Mouse (Mus musculus): Measurements from ENCODE around the gene Dusp3. TPM values are rescaled to one million over a fixed set of nuclear protein-coding genes. Genes with fewer than 3 reads are reported as not detected.

Dusp3 gene
- polyA plus RNA-seq, 1 experiment from 2014 or later, result 9.8 TPM

- no peak overlapping the region for H3K9ac ChIP-seq
- H3K4me3 ChIP-seq (replicated peaks), result no peak overlapping the region
- no peak overlapping the region for H3K27ac ChIP-seq
- no peaks in the 10 kb centered on the region for H3K9me3 ChIP-seq (replicated peaks)
- H3K4me1 ChIP-seq (replicated peaks), result no peaks in the 10 kb centered on the region
- H3K27me3 ChIP-seq, result no peaks in the 10 kb centered on the region
- WGBS (ENCODE audit: insufficient replicate concordance), result 49% methylated on average over 6 of the region's 6 CpGs
- ATAC-seq (ENCODE audit: low read depth), result no peak
- no peak for DNase-seq
- peaks cover 12% of the 10 kb centered on the region; the same call in 1 of the 2 replicates for H3K36me3 ChIP-seq
- no peak overlapping the region for H3K4me2 ChIP-seq
Measured at GRCm38 (mm10) chr11:101974181-101974580, 12.6 kb downstream of the Dusp3 start.

- WGBS (ENCODE audit: insufficient replicate concordance), result 78% methylated on average over 9 of the region's 9 CpGs
- no peak for DNase-seq
- peaks cover 8% of the 10 kb centered on the region; the same call in 1 of the 2 replicates for H3K36me3 ChIP-seq
Measured at GRCm38 (mm10) chr11:101973496-101973895, 13.3 kb downstream of the Dusp3 start.

GRCm38 (mm10) chr11:101972651-101973050 is 14.2 kb downstream of the Dusp3 start:
- H3K4me3 ChIP-seq (replicated peaks), result no peak overlapping the region
- no peak overlapping the region for H3K9ac ChIP-seq
- no peaks in the 10 kb centered on the region for H3K9me3 ChIP-seq (replicated peaks)
- peaks cover 11% of the 10 kb centered on the region for H3K27me3 ChIP-seq
- H3K27ac ChIP-seq, result no peak overlapping the region
- whole genome bisulfite sequencing (ENCODE audit: insufficient replicate concordance), result 75% methylated on average over 5 of the region's 5 CpGs
- peaks cover 5% of the 10 kb centered on the region; the same call in 1 of the 2 replicates for H3K36me3 ChIP-seq
- ATAC-seq (ENCODE audit: low read depth) (no peak), DNase-seq (no peak)
- H3K4me2 ChIP-seq, result no peak overlapping the region
- H3K4me1 ChIP-seq (replicated peaks), result no peaks in the 10 kb centered on the region

More at GRCm38 (mm10) chr11:101973496-101973895, 13.3 kb downstream of the Dusp3 start:
- H3K27ac ChIP-seq, result no peak overlapping the region
- no peak overlapping the region for H3K4me3 ChIP-seq (replicated peaks)
- H3K9me3 ChIP-seq (replicated peaks), result no peaks in the 10 kb centered on the region
- no peak overlapping the region for H3K9ac ChIP-seq
- H3K4me1 ChIP-seq (replicated peaks), result no peaks in the 10 kb centered on the region
- ATAC-seq (ENCODE audit: low read depth), result no peak
- no peak overlapping the region for H3K4me2 ChIP-seq
- H3K27me3 ChIP-seq, result peaks cover 3% of the 10 kb centered on the region; the same call in 1 of the 2 replicates

- DNase-seq (no peak), ATAC-seq (ENCODE audit: low read depth) (no peak)
- no peak overlapping the region for H3K4me3 ChIP-seq (replicated peaks)
- H3K4me2 ChIP-seq, result no peak overlapping the region
- no peak overlapping the region for H3K9ac ChIP-seq
- WGBS (ENCODE audit: insufficient replicate concordance), result 59% methylated on average over 3 of the region's 3 CpGs
- H3K27me3 ChIP-seq, result peaks cover 17% of the 10 kb centered on the region
- H3K9me3 ChIP-seq (replicated peaks), result no peaks in the 10 kb centered on the region
- no peaks in the 10 kb centered on the region for H3K4me1 ChIP-seq (replicated peaks)
- peaks cover 5% of the 10 kb centered on the region; the same call in 1 of the 2 replicates for H3K36me3 ChIP-seq
- no peak overlapping the region for H3K27ac ChIP-seq
Measured at GRCm38 (mm10) chr11:101972097-101972496, 14.7 kb downstream of the Dusp3 start.

GRCm38 (mm10) chr11:101971410-101971809 is 15.4 kb downstream of the Dusp3 start:
- ATAC-seq (ENCODE audit: low read depth), result no peak
- Histone ChIP-seq H3K9ac (no peak overlapping the region), H3K27me3 (peaks cover 24% of the 10 kb centered on the region), H3K4me1 (replicated peaks) (no peaks in the 10 kb centered on the region), H3K27ac (no peak overlapping the region), H3K36me3 (peaks cover 5% of the 10 kb centered on the region; the same call in 1 of the 2 replicates), H3K9me3 (replicated peaks) (no peaks in the 10 kb centered on the region), H3K4me2 (no peak overlapping the region), H3K4me3 (replicated peaks) (no peak overlapping the region)
- 30% methylated on average over 3 of the region's 3 CpGs for WGBS (ENCODE audit: insufficient replicate concordance)
- DNase-seq, result no peak

- no peak for ATAC-seq (ENCODE audit: low read depth)
- no peak for DNase-seq
- Histone ChIP-seq H3K9me3 (replicated peaks) (no peaks in the 10 kb centered on the region), H3K4me2 (no peak overlapping the region), H3K4me3 (replicated peaks) (no peak overlapping the region), H3K4me1 (replicated peaks) (no peaks in the 10 kb centered on the region), H3K27me3 (peaks cover 39% of the 10 kb centered on the region), H3K9ac (no peak overlapping the region), H3K27ac (no peak overlapping the region), H3K36me3 (peaks cover 5% of the 10 kb centered on the region; the same call in 1 of the 2 replicates)
- WGBS (ENCODE audit: insufficient replicate concordance), result 67% methylated on average over 13 of the region's 13 CpGs
Measured at GRCm38 (mm10) chr11:101969835-101970234, 17.0 kb downstream of the Dusp3 start.

- 0% methylated on average over 5 of the region's 5 CpGs for WGBS (ENCODE audit: insufficient replicate concordance)
- ATAC-seq (ENCODE audit: low read depth) (0 out of 2 replicates have a peak, but pooled peaks have one; percentile 23), DNase-seq (peak; percentile 37)
- Histone ChIP-seq H3K4me2 (no peak overlapping the region), H3K27ac (no peak overlapping the region), H3K4me3 (replicated peaks) (no peak overlapping the region), H3K9ac (no peak overlapping the region), H3K9me3 (replicated peaks) (no peaks in the 10 kb centered on the region), H3K4me1 (replicated peaks) (peaks cover 3% of the 10 kb centered on the region), H3K27me3 (peaks cover 50% of the 10 kb centered on the region), H3K36me3 (no peaks in the 10 kb centered on the region)
Measured at GRCm38 (mm10) chr11:101968791-101969190, 18.0 kb downstream of the Dusp3 start.

- Histone ChIP-seq H3K36me3 (no peaks in the 10 kb centered on the region), H3K9me3 (replicated peaks) (no peaks in the 10 kb centered on the region), H3K9ac (no peak overlapping the region), H3K4me3 (replicated peaks) (no peak overlapping the region), H3K27ac (no peak overlapping the region), H3K4me1 (replicated peaks) (peaks cover 4% of the 10 kb centered on the region), H3K27me3 (peaks cover 55% of the 10 kb centered on the region), H3K4me2 (no peak overlapping the region)
- DNase-seq, result no peak
- ATAC-seq (ENCODE audit: low read depth), result no peak
- 10% methylated on average over 7 of the region's 7 CpGs for WGBS (ENCODE audit: insufficient replicate concordance)
Measured at GRCm38 (mm10) chr11:101968311-101968710, 18.5 kb downstream of the Dusp3 start.

GRCm38 (mm10) chr11:101966965-101967614 is 19.7 kb downstream of the Dusp3 start, which contains the start of gene Sost:
Gene Sost, minus strand, starts transcription at chr11:101967015.
- no peak for ATAC-seq (ENCODE audit: low read depth)
- H3K36me3 ChIP-seq, result no peaks in the 10 kb centered on the region
- peaks cover 4% of the 10 kb centered on the region for H3K4me1 ChIP-seq (replicated peaks)
- H3K27me3 ChIP-seq, result peaks cover 67% of the 10 kb centered on the region
- H3K9me3 ChIP-seq (replicated peaks), result no peaks in the 10 kb centered on the region
- H3K9ac ChIP-seq, result no peak within 1 kb of the TSS
- WGBS (ENCODE audit: insufficient replicate concordance), result 24% methylated on average over 10 of the region's 10 CpGs
- DNase-seq, result no peak
- no peak within 1 kb of the TSS for H3K27ac ChIP-seq
- H3K4me3 ChIP-seq (replicated peaks), result no peak within 1 kb of the TSS
- H3K4me2 ChIP-seq, result no peak within 1 kb of the TSS

GRCm38 (mm10) chr11:101965553-101965952 is 21.3 kb downstream of the Dusp3 start:
- Histone ChIP-seq H3K4me1 (replicated peaks) (peaks cover 4% of the 10 kb centered on the region), H3K27me3 (peaks cover 82% of the 10 kb centered on the region), H3K9ac (no peak overlapping the region), H3K4me3 (replicated peaks) (no peak overlapping the region), H3K27ac (no peak overlapping the region), H3K36me3 (no peaks in the 10 kb centered on the region), H3K4me2 (no peak overlapping the region), H3K9me3 (replicated peaks) (no peaks in the 10 kb centered on the region)
- DNase-seq (no peak), ATAC-seq (ENCODE audit: low read depth) (no peak)
- WGBS (ENCODE audit: insufficient replicate concordance), result 8% methylated on average over 2 of the region's 2 CpGs

GRCm38 (mm10) chr11:101964647-101965046 is 22.2 kb downstream of the Dusp3 start:
- no peak for ATAC-seq (ENCODE audit: low read depth)

More at GRCm38 (mm10) chr11:101964647-101965046, 22.2 kb downstream of the Dusp3 start:
- WGBS (ENCODE audit: insufficient replicate concordance), result 14% methylated on average over 8 of the region's 8 CpGs
- no peak overlapping the region for H3K27ac ChIP-seq
- H3K27me3 ChIP-seq, result peaks cover 88% of the 10 kb centered on the region
- H3K4me1 ChIP-seq (replicated peaks), result peaks cover 4% of the 10 kb centered on the region
- no peak overlapping the region for H3K4me2 ChIP-seq
- no peaks in the 10 kb centered on the region for H3K9me3 ChIP-seq (replicated peaks)
- H3K4me3 ChIP-seq (replicated peaks), result no peak overlapping the region
- no peak overlapping the region for H3K9ac ChIP-seq
- no peaks in the 10 kb centered on the region for H3K36me3 ChIP-seq
- DNase-seq, result no peak

All from liver, embryonic 13.5 days (tissue).